Mouse (Mus musculus) liver, postnatal 0 days (tissue): Measurements from ENCODE around the gene Eloa.

ENCODE experiments used
- CTCF ChIP-seq: sonication (generic); IDR thresholded peaks from 2 replicates; pipeline ENCODE4 v1.5.1; 2016; ENCODE audit warnings: antibody characterized with exemption, low read depth
- EP300 ChIP-seq: IDR thresholded peaks from 2 replicates; pipeline ENCODE4 v1.6.1; 2016; ENCODE audit warnings: antibody characterized with exemption, low read depth, mild to moderate bottlenecking

- TF ChIP-seq CTCF = no peak
- no peak for TF ChIP-seq EP300
Observed at GRCm38 (mm10) chr4:136046888-136047287, 25.3 kb upstream of the Eloa start.
